Mouse (Mus musculus) brain, embryonic 14.5 days (tissue): ENCODE measurements around the gene Traf2. TPM values are rescaled to one million over a fixed set of nuclear protein-coding genes. Genes with fewer than 3 reads are reported as not detected.

Source experiments
- DNase-seq: peaks from one replicate; pipeline ENCODE4 v3.0.0-alpha.2; 2011; ENCODE audit warnings: low read depth
- CTCF ChIP-seq: fragments of 200-500 bp; IDR thresholded peaks from 2 replicates; pipeline ENCODE4 v1.5.1; 2012; ENCODE audit warnings: inconsistent platforms, mild to moderate bottlenecking, moderate library complexity, borderline replicate concordance; ENCODE audit not compliant: insufficient read depth, insufficient read length; ENCODE audit errors: extremely low read depth
- POLR2A ChIP-seq: fragments of 200-500 bp; IDR thresholded peaks from 2 replicates; pipeline ENCODE4 v1.6.1; 2012; ENCODE audit warnings: mild to moderate bottlenecking, inconsistent platforms, borderline replicate concordance; ENCODE audit not compliant: poor library complexity, insufficient read depth, insufficient read length, severe bottlenecking; ENCODE audit errors: extremely low read depth
- polyA plus RNA-seq: library from polyadenylated mRNA; depleted of rRNA; stranded (reverse); fragments of >200 nt; gene quantifications from 2 replicates; pipeline ENCODE4 v1.2.3, GENCODE M21; 2012

Gene Traf2
- polyA plus RNA-seq, 1 experiment: 12.6 TPM

DNA sequence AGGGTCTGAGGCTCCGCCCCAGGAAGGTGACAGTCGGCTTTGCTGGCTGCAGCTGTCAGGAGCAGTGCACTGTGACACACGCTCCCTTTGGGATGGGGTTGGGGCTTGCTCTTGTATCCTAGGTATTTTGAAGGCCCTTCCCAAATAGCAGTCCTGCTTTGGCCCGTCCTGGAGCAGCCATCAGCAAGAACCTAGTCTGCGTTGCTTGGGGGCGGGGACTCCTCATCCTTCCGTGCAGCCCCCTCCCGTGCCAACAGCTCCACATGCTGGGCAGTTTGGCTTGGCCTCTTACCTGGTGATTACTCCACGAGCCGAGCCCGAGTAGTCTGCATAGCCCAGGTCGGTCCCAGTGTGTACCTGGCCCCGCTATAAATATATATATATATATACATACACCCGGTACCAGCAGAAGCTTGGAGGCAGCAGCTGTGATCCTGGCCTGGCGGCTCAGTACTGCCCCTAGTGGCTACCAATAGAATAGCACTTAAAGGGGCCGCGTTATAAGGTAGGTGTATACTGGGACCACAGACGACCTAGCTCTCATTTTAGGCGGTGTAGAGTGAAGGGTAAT is 34.6 kb upstream of the Traf2 start, which contains the start of gene Ajm1:
Gene Ajm1, minus strand, starts transcription at position 464 of the 571 bp plus-strand sequence.
- TF ChIP-seq CTCF (peak; percentile 89), POLR2A (no peak)
- DNase-seq: peak; percentile 86

DNA sequence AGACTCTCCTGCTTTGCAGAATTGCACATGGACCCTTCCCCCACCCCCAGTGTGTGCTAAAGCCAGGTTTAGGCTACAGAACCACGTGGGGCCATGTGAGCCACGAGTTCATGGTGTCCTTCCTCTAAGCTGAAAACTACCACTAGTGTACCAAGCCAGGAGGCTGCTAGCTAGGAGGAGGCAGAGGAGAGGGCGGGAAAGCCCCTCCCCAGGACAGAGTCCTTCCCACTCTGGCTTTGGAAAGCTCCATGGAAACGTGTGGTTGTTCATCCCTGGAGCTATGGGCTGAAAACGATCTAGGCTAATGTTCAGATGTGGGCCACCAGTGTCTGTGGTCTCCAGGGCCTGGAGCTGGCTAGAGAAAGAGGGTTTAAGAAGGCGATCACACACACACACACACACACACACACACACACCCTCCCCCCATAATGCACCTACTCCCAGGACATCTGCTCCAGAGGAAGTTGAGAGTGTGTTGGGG is 33.9 kb upstream of the Traf2 start:
- TF ChIP-seq POLR2A: no peak
- TF ChIP-seq CTCF: no peak
- no peak for DNase-seq

DNA sequence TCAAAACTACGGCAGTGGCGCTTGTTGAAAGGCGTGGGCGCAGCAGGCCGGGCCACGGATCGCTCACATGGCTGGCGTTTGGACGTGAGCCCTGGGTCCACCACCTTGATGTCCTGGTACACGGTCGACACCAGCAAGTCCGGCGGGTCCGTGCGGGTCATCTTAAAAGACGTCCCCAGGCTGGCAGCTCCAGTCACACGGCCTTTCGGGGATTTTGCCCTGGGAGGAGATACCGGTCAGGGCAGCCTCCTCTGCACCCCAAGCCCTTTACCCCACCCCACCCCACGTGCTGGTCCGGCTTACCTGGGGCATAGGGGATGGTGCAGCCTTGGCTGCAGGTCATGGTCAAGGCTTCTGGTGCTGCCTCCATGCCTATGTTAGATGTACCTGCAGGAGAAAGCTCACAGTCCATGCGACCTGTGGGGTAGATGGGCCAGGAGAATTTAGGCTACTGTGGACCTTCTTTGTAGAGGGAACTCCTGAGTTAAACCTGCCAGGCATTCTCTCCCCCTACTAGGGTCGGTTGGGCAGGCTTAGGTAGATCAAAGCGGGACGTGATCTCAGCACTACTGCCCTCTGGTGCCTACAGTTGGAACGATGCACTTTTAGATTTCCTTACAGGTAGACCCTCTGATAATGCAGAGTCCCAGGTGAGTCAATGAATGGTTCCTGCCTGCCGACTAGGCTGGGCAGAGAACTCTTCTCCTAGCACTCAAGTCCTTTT is 33.2 kb upstream of the Traf2 start:
- peak; percentile 61 for DNase-seq
- TF ChIP-seq CTCF: peak; percentile 56; the same call in 1 of the 2 replicates
- no peak for TF ChIP-seq POLR2A

DNA sequence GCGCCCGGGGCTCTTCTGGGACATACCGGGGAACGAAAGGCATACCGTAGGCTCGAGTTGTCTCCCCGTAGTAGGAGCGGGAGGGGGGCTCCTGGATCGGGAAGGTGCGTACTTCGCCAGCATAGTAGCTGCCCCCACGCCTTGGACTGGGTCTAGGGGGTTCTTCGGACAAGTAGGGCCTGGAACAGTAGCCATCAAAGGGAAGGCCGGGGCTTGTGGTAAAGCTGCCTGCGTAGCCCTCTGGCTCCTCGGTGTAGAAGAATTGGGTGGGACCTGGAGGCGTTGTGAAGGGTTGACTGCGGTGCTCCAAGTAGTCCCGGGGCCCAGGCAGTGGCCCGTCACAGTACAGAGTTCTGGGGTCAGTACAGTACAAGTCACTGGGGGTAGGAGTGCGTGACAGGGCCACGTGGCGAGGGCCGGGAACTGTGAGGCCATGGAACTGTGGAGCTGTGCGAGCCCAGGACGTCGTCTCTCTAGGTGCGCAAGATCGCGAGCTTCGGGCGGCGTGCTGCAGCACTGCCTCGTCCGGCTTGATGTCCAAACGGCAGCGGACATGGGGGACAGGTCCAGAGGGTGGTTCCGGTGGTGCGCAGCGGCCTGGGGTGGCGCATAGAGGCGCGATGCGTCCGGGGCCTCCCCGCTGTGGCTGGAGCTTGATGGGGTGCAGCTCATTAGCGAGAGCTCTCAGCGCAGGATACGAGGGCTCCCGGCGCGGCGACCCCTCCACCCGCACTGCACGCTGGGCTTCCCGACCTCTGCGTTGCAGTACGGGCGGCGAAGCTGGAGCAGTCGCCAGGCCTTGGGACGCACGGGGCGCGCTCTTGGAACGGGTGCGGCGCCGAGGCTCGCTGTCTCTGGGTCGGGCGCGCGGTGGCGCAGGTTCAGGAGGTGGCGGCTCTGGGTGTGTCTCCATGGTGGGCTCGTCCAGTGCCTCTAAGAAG is 32.3 kb upstream of the Traf2 start:
- DNase-seq: no peak
- no peak for TF ChIP-seq CTCF
- no peak for TF ChIP-seq POLR2A

DNA sequence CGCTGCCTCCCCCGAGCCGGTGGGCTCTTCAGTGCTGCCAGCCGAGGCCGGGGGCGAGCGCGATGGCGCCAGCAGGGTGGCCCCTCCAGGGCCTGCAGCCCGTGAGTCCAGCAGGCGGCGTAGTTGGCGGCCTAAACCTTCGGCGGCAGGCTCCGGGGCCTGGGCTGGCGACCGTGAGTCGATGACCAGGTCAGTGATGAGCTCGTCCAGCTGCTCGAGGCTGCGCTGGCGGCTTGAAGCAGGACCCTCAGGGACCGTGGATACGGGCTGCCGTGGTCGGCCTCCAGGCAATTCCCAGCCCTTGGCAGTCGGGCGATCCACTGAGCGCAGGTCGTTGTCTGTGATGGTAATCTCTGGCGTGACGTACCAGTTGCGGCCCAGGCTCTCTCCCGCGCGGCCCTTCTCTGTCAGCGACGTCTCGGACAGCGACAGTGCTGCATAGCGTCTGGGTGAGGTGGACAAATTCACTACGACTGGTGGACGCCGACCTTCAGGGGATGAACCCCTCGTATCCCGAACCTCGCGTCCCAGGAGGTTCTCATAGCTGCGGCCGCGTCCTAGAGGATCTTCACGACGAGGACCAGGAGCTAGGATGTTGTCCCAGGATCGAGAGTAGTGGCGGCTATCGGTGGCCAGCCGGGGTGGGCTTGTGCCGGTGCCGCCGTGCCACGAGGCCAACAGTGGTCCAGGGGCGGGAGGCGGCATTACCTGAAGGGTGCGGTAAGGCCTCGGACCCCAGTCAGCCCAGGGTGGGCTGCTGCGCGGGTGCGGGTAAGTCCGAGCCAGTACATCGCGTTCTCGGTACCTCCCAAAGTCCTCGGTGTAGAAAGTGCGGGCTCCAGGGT is 31.4 kb upstream of the Traf2 start:
- DNase-seq: no peak
- TF ChIP-seq POLR2A (no peak), CTCF (no peak; the same call in 1 of the 2 replicates)

DNA sequence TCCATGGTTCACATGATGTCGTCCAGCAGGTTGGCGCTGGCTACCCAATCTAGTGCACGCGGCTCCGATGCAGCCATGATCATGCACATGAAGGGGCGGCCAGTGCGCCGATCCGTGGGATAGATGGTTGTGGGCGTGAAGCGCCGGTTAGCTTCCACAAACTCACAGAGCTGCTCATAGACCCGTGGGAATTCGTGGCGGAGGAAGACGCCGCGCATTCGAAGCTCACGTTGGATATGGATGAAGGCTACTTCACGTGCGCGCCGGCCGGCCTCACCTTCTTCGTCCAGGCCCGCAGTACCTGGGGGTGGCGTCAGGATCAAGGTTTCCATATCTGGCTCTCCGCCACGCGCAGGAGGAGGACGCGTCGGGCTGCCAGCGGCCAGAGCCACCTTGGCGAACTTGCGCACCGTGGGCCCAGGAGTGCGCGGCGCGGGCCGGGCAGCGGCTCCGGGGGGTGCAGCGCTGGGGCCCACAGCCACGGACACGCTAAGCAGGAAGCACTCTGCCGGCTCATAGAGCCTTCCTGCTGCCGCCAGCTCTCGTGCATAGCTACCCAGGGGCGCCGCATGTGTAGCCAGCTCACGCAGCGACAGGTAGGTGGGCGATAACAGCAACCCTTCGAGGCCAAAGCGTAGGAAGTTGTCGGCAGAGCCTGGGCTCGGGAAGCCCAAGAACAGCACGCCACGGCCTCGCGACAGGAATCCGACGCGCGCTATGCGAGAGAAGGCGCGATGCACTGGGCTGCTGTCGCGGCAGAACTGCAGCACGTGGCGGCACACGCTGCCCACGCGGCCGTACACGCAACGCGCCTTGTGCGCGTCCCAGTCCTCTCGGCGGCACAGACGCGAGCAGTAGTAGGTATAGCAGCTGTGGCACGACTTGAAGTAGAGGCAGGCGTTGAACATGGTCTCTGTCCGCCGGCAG is 30.5 kb upstream of the Traf2 start:
- peak; percentile 25 for DNase-seq
- TF ChIP-seq CTCF (no peak), POLR2A (no peak)

DNA sequence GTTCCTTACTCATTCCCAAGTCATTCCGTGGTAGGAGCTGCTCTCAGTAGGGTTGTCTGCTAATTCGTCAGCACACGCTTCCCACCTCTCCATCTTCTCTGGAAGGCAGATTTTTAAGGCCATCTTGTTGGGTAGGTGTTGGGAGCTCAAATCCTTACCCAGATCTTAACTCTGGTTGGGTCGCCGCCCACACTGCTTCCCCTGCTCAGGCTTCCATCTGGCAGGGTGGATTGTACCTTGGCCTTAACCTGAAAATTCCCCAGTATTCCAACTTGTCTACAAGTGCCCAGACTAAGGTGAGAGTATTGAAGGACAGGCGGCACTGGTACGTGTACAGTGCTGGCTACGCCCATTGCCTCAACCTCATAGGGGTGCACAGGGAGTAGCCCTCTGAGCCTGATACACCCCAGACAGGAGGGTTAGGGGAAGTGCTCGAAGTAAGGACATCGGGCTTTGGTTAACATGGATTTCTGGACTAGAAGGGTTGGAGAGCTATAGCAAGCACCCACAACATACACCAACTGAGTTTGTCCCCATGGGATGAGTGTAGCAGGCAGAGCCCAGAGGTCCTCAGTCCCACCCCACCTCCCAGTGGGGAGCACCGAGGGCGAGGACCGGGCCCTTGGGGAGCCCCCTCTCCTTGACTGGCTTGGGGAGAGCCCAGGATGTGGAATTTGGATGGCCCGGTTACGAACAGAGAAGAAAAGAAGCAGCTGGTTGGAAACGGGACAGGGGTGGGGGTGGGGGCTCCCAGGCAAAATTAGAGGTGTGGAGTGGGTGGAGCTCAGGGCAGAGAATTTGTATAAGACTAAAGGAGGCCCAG is 29.5 kb upstream of the Traf2 start:
- TF ChIP-seq CTCF: no peak
- TF ChIP-seq POLR2A: no peak
- DNase-seq: no peak

DNA sequence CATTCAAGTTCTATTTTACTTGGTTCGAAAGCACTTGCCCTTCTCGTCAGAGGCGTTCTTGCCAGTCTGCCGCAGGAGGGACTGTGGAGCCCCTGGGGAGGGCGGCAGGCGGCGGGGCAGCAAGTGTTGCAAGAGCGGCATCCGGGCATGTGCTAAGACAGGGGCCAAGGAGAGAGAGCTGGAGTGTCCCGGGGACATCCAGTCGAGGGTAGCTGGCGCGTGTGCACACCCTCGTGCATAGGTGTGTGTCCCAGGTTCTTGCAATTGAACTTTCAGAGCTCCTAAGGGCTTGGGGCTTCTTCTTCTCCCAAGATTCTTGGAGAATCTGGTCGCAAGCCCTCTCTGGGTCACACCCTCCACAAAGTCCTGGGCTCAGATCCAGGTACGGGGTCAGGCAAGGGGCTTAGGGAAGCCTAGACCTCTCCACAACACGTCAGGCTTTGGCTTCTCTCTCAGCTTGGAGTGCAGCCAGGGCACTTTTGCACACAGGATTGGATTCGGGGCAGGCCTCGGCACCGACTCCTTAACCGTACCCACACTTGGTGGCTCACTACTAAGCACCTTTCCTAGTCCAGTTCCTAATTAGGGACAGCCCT is 28.8 kb upstream of the Traf2 start:
- TF ChIP-seq CTCF (no peak), POLR2A (no peak)
- DNase-seq: no peak
